In the genomic region with DNA sequence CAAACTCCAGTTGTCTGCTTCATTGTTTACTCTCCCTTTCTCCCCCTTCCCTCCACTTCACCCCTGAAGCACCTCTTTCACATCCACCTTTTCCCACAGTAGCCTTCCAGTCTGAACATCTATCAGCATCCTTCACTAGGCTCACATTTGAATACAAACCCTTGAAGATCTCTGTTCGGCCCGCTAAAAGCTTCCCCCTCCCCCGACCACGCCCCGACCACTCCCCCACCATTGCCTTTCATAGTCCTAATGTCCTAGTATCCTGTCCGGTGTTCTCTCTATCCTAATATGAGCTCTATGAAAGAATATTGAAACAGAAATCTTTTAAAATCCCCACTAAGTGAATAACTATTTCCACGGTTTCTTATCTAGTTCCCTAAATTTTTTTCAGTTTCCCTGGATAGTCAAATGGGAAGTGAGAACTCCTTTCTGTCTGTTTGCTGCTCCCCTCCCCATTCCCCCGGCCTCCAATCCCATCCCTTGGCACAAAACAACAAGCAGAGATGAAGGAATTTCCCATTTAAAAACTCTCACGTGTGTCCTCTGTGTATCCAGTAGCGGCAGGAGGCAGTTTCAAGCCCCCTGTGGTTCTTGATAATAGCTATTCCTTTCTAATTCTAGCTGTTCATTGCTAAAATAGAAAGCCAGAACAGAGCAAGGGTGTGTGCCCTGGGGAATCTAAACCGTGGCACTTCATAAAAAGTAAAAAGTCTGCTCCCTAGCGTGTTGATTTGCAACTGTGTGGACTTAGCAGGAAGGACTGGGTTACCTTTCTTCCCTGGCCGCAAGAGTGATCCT, we compare ENCODE assay signal across 14 mouse cellular contexts.
DNase-seq lines count a peak whose midpoint lies in the region; ATAC-seq lines count a peak whose summit lies in the region.
"Had no signal": no experiment of that assay in that cellular context is flagged by ENCODE, and none has a peak within 500 bp of the region (broad histone marks: within the 10 kb centered on the region; RNA-seq: fewer than 3 reads in every experiment).

No protein-coding gene starts in this region.

- no peak for DNase-seq in heart, embryonic 10.5 days (ENCODE audit: low spot score)
- no peak for DNase-seq in heart, adult 18-20 months
- DNase-seq in ES-CJ7 (ENCODE audit: low read depth, low spot score), result peak; percentile 64
- DNase-seq in forebrain, embryonic 14.5 days (ENCODE audit: low spot score), result peak; percentile 57
- DNase-seq in spleen, postnatal 10 days (ENCODE audit: low spot score in 2 of 2), result no peak
- DNase-seq: adrenal gland, postnatal 25 days; cerebellum, adult 9-10 months; kidney, postnatal 36 days; thymus, postnatal 36 days had no signal

- 18% methylated on average over 13 of the region's 13 CpGs for WGBS in heart, embryonic 10.5 days
- 7% methylated on average over 13 of the region's 13 CpGs for whole genome bisulfite sequencing in forebrain, embryonic 14.5 days
- 10% methylated on average over 13 of the region's 13 CpGs for WGBS in midbrain, embryonic 12.5 days

- H3K4me1 ChIP-seq in heart, embryonic 10.5 days, result peaks cover 9% of the 10 kb centered on the region; the same call in 1 of the 2 replicates
- peaks cover 5% of the 10 kb centered on the region; the same call in 1 of the 2 replicates for H3K4me1 ChIP-seq in forebrain, embryonic 14.5 days (ENCODE audit: control insufficient read depth, insufficient read depth, low read length)
- peaks cover 17% of the 10 kb centered on the region for H3K4me1 ChIP-seq in midbrain, embryonic 12.5 days
- H3K4me1 ChIP-seq: embryonic facial prominence, embryonic 15.5 days; liver, embryonic 15.5 days had no signal

- ATAC-seq in forebrain, embryonic 14.5 days, result peak; percentile 64; the same call in 1 of the 2 replicates
- peak; percentile 51 for ATAC-seq in midbrain, embryonic 12.5 days (ENCODE audit: low FRiP score, low read depth)
- no peak for ATAC-seq in erythroblast, adult 5-6 weeks (replicated peaks; ENCODE audit: low FRiP score, poor library complexity, severe bottlenecking)
- no peak for ATAC-seq in erythroid progenitor cell, adult 5-6 weeks (replicated peaks; ENCODE audit: low FRiP score, poor library complexity, severe bottlenecking)

- no peak overlapping the region for H3K9ac ChIP-seq in forebrain, embryonic 14.5 days (ENCODE audit: low read length)
- H3K9ac ChIP-seq in midbrain, embryonic 12.5 days (replicated peaks), result no peak overlapping the region
- H3K9ac ChIP-seq: embryonic facial prominence, embryonic 15.5 days; liver, embryonic 15.5 days had no signal

- H3K36me3 ChIP-seq in heart, embryonic 10.5 days, result no peaks in the 10 kb centered on the region
- H3K36me3 ChIP-seq in forebrain, embryonic 14.5 days (ENCODE audit: control insufficient read depth, insufficient read depth, low read length), result no peaks in the 10 kb centered on the region
- no peaks in the 10 kb centered on the region; the same call in 1 of the 2 replicates for H3K36me3 ChIP-seq in midbrain, embryonic 12.5 days
- H3K36me3 ChIP-seq: embryonic facial prominence, embryonic 15.5 days; liver, embryonic 15.5 days had no signal

- no peak overlapping the region for H3K27ac ChIP-seq in heart, embryonic 10.5 days
- no peak overlapping the region for H3K27ac ChIP-seq in forebrain, embryonic 14.5 days (ENCODE audit: low read depth, low read length)
- peak overlapping the region; percentile 15; the same call in 1 of the 2 replicates for H3K27ac ChIP-seq in midbrain, embryonic 12.5 days (replicated peaks)
- H3K27ac ChIP-seq: embryonic facial prominence, embryonic 15.5 days; liver, embryonic 15.5 days had no signal

- no peaks in the 10 kb centered on the region for H3K9me3 ChIP-seq in heart, embryonic 10.5 days
- no peaks in the 10 kb centered on the region for H3K9me3 ChIP-seq in forebrain, embryonic 14.5 days (replicated peaks; ENCODE audit: control insufficient read depth, low read length)
- H3K9me3 ChIP-seq in midbrain, embryonic 12.5 days, result no peaks in the 10 kb centered on the region
- H3K9me3 ChIP-seq: embryonic facial prominence, embryonic 15.5 days; liver, embryonic 15.5 days had no signal

- H3K4me2 ChIP-seq in forebrain, embryonic 14.5 days (ENCODE audit: low read length), result peak overlapping the region; percentile 16; the same call in 1 of the 2 replicates
- peak overlapping the region; percentile 25; the same call in 1 of the 2 replicates for H3K4me2 ChIP-seq in midbrain, embryonic 12.5 days (replicated peaks)
- H3K4me2 ChIP-seq: embryonic facial prominence, embryonic 15.5 days; liver, embryonic 15.5 days had no signal

- peaks cover 12% of the 10 kb centered on the region; the same call in 1 of the 2 replicates for H3K27me3 ChIP-seq in heart, embryonic 10.5 days (ENCODE audit: insufficient read depth, poor library complexity, severe bottlenecking)
- no peaks in the 10 kb centered on the region for H3K27me3 ChIP-seq in forebrain, embryonic 14.5 days (replicated peaks; ENCODE audit: control insufficient read depth, insufficient read depth, low read length)
- H3K27me3 ChIP-seq in midbrain, embryonic 12.5 days, result no peaks in the 10 kb centered on the region
- H3K27me3 ChIP-seq: embryonic facial prominence, embryonic 15.5 days had no signal

- peak overlapping the region; percentile 43 for H3K4me3 ChIP-seq in heart, embryonic 10.5 days
- H3K4me3 ChIP-seq in forebrain, embryonic 14.5 days (ENCODE audit: low read depth, low read length), result no peak overlapping the region
- H3K4me3 ChIP-seq in midbrain, embryonic 12.5 days, result no peak overlapping the region
- H3K4me3 ChIP-seq: embryonic facial prominence, embryonic 15.5 days; liver, embryonic 15.5 days had no signal

Comparison
In these comparisons a context has a peak if more than half of its experiments do, and no peak if none do; other contexts are left out.
1. DNase-seq: peak in ES-CJ7 (single experiment) and forebrain, embryonic 14.5 days (single experiment); none in heart, embryonic 10.5 days (single experiment), heart, adult 18-20 months (0 of 2) and spleen, postnatal 10 days (0 of 2).
2. ATAC-seq: peak in forebrain, embryonic 14.5 days (single experiment) and midbrain, embryonic 12.5 days (single experiment); none in erythroblast, adult 5-6 weeks (single experiment) and erythroid progenitor cell, adult 5-6 weeks (single experiment).